Mouse (Mus musculus) lung, postnatal 0 days (tissue): ENCODE data around the gene Olfr628.

ENCODE experiments used
- CTCF ChIP-seq: IDR thresholded peaks from 2 replicates; pipeline ENCODE4 v1.5.1; 2016; ENCODE audit warnings: antibody characterized with exemption, mild to moderate bottlenecking
- EP300 ChIP-seq: IDR thresholded peaks from 2 replicates; pipeline ENCODE4 v1.6.1; 2016; ENCODE audit warnings: antibody characterized with exemption, mild to moderate bottlenecking, control low read depth

GRCm38 (mm10) chr7:103714371-103714770 is 15.8 kb upstream of the Olfr628 start, which contains the start of gene Olfr243:
- TF ChIP-seq EP300 (no peak), CTCF (no peak)
